Mouse (Mus musculus) limb, embryonic 12.5 days (tissue): Measurements from ENCODE around the gene Tmem88b. TPM values are rescaled to one million over a fixed set of nuclear protein-coding genes. Genes with fewer than 3 reads are reported as not detected.

Experiments
- ATAC-seq: fragments of 200-750 bp; cut with Nextera tagmentation; 2 replicates; pipeline ENCODE4 v1.8.0; 2017; ENCODE audit warnings: low read depth, moderate TSS enrichment; ENCODE audit not compliant: insufficient number of reproducible peaks, insufficient read depth, low FRiP score, low TSS enrichment
- H3K27ac ChIP-seq: fragments of 300-500 bp; sonication (generic); 2 replicates; pipeline ENCODE4 v1.5.1; 2016; ENCODE audit warnings: mild to moderate bottlenecking, moderate library complexity
- H3K27me3 ChIP-seq: fragments of 300-500 bp; sonication (generic); 2 replicates; pipeline ENCODE4 v1.6.1; 2016; ENCODE audit warnings: mild to moderate bottlenecking, moderate library complexity
- H3K36me3 ChIP-seq: fragments of 300-500 bp; sonication (generic); 2 replicates; pipeline ENCODE4 v1.6.1; 2016; ENCODE audit warnings: mild to moderate bottlenecking, moderate library complexity
- H3K4me1 ChIP-seq: fragments of 300-500 bp; sonication (generic); replicated peaks from 2 replicates; pipeline ENCODE4 v1.6.1; 2016
- H3K4me2 ChIP-seq: fragments of 300-500 bp; sonication (generic); 2 replicates; pipeline ENCODE4 v1.6.1; 2016; ENCODE audit warnings: mild to moderate bottlenecking, moderate library complexity
- H3K4me3 ChIP-seq: fragments of 300-500 bp; sonication (generic); replicated peaks from 2 replicates; pipeline ENCODE4 v1.5.1; 2016; ENCODE audit warnings: mild to moderate bottlenecking
- H3K9ac ChIP-seq: fragments of 300-500 bp; sonication (generic); replicated peaks from 2 replicates; pipeline ENCODE4 v1.6.1; 2016; ENCODE audit warnings: mild to moderate bottlenecking, moderate library complexity
- H3K9me3 ChIP-seq: fragments of 300-500 bp; sonication (generic); 2 replicates; pipeline ENCODE4 v1.6.1; 2016; ENCODE audit warnings: mild to moderate bottlenecking, moderate library complexity
- WGBS: fragments of 180-500 bp; shearing (Covaris S2); methylation state at CpG from one replicate; pipeline ENCODE4 v1.1.7; 2016; 5-methylcytosine and 5-hydroxymethylcytosine counted together
- polyA plus RNA-seq: library from polyadenylated mRNA; unstranded; fragments of >200 nt; fragmentation: Nextera tagmentation; extraction: Ambion mirVana; gene quantifications from 2 replicates; pipeline ENCODE4 v1.2.1, GENCODE M21; 2016

Gene Tmem88b
- polyA plus RNA-seq, 1 experiment from 2014 or later, result 0.50 TPM

DNA sequence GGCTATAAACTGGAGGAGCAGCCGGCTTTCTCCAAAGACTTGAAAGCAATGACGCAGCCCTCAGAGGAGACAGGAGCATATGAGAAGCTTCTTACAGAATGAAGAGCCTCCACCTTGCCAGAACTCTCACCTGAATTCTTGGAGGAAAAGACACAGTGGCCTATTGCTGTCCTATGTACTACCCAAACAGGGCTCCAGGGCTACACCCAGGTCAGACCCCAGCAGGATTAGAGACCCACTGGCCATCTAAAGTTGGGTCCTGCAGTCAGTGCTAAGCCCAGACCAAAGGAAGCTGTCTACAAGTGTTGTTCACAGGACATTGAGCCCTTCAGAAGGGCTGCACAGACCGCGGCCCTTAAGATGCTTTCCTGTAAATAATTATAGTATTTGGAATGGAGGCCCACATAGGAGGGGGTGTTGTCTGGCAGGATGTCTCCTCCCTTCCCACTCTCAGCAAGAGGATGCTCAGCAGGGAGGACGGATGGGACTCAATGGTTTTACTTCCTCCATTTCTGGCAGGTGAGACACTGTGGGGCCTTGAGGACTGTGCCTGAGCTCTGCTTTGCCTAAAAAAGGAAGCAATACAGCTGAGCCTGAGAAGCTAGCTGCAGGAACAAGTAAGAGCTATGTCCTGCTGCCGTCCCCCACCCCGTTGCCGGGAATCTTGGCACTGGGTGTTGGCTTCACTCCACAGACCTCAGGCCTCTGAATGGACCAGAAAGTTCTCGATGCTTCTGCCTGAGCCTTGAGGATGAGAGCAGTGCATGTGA lies 10.5 kb downstream of the Tmem88b start:
- Histone ChIP-seq H3K4me1 (peaks cover 24% of the 10 kb centered on the region), H3K4me2 (peak overlapping the region; percentile 82), H3K9me3 (no peaks in the 10 kb centered on the region), H3K4me3 (0 out of 2 replicates have a peak overlapping the region, but pooled peaks have one; percentile 44), H3K36me3 (no peaks in the 10 kb centered on the region), H3K27ac (no peak overlapping the region), H3K9ac (peak overlapping the region; percentile 52; the same call in 1 of the 2 replicates), H3K27me3 (peaks cover 40% of the 10 kb centered on the region)
- WGBS, result 58% methylated on average over 9 of the region's 9 CpGs
- no peak for ATAC-seq

DNA sequence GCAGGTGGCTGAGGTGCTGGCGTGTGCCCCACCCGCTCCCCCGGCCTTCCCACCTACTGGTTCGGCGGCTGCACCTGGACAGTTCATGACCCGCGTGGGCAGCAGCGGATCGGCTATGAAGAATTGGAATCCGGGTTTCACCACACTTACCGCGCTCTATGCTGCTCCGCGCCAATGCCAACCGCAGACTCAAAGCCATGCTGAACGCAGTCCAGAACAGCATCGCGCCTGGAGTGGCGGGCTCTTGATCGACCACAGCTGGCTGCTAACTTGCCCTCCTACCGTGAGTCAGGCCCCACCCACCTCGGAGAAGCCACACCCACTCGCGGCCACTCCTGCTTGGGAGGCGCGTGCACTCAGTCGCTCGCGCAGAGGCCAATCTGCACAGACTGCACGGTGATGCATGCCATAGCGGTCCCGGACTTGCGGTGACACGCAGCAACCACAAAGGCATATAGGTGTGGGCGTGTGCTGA lies 11.4 kb downstream of the Tmem88b start, which contains the start of gene Vwa1:
Vwa1 (minus strand) TSS at position 419 of the 475 bp plus-strand sequence.
- peaks cover 40% of the 10 kb centered on the region for H3K27me3 ChIP-seq
- peak within 1 kb of the TSS; percentile 44 for H3K4me3 ChIP-seq
- H3K27ac ChIP-seq, result no peak within 1 kb of the TSS
- peak; percentile 80 for ATAC-seq
- peak within 1 kb of the TSS; percentile 52 for H3K9ac ChIP-seq
- no peaks in the 10 kb centered on the region for H3K36me3 ChIP-seq
- WGBS, result 2% methylated on average over 35 of the region's 35 CpGs
- peak within 1 kb of the TSS; percentile 82 for H3K4me2 ChIP-seq
- peaks cover 29% of the 10 kb centered on the region for H3K4me1 ChIP-seq
- no peaks in the 10 kb centered on the region for H3K9me3 ChIP-seq

DNA sequence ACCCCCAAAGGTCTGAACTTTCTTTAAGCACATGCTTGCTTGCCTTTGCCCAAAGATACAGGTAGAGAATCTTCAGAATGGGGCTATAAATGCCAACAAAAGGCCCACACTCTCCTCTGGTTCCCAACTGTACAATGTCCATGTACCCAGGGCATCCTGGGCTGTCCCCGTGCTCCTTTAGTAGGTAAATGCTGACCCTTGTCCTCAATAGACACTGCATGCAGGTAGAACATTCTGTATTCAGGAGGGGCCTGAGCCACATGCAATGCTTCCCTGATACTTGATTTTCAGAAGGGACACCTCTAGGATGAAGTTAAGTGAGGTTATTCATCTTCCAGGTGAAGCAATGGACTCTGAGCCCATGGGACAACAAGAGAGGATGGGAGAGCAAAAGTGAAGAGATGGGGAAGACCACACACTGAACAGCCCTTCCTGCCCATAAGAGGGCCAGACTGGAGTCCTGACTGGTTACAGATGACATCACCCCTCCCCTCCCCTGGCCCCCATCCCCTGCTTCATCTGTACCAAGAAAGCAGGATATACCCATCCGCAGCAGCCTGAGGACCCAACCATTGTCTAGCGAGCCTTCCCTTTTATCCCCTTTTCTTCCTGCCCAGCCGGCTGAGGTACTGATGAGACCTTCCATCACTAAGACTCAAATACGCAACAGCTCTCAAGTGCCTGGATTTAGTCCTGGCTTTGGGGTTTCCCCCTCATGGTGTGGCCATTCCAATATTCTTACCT lies 12.2 kb downstream of the Tmem88b start:
- no peak for ATAC-seq
- H3K36me3 ChIP-seq, result no peaks in the 10 kb centered on the region
- H3K4me3 ChIP-seq, result peak overlapping the region; percentile 44
- no peak overlapping the region for H3K27ac ChIP-seq
- peaks cover 40% of the 10 kb centered on the region for H3K27me3 ChIP-seq
- H3K4me2 ChIP-seq, result peak overlapping the region; percentile 82
- peak overlapping the region; percentile 52; the same call in 1 of the 2 replicates for H3K9ac ChIP-seq
- WGBS, result 43% methylated on average over 5 of the region's 5 CpGs
- H3K4me1 ChIP-seq, result peaks cover 29% of the 10 kb centered on the region
- no peaks in the 10 kb centered on the region for H3K9me3 ChIP-seq

DNA sequence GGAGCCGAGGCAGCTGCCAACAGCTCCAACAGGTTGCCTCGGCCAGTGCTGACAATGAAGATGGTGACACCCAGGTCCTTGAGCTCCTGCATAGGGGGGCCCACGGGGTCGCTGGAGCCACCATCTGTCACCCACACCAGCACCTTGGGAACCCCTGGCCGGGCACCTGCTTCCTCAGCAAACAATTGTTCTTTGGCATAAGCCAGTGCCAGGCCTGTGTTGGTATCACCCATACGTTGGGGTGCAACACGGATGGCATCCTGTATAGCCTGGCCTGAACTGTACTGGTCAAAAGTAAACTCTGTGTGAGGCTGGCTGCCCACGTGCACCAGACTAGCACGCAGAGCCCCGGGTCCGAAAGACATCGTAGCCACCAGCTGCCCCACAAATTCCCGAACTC lies 12.9 kb downstream of the Tmem88b start:
- H3K27me3 ChIP-seq, result peaks cover 40% of the 10 kb centered on the region

DNA sequence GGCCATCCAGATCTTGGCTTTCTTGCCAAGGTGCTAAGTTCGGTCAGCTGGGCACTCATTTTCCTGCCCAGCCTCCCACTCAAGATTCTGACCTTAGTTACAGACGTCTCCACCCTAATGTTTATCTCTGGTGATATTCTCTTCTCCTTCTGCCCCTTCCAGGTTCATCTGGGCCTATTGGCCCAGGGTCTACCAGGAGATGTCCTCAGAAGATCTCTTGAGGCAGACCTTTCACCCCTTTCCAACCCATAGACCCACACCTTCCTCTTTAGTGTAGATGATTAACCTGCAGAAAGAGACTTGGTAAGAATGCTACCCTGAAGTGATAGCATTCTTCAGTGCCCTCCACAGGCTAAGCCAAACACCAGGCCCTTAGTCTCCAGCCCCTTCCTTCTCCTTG lies 14.0 kb downstream of the Tmem88b start:
- WGBS, result 75% methylated on average over 2 of the region's 2 CpGs
- no peaks in the 10 kb centered on the region for H3K36me3 ChIP-seq
- H3K9me3 ChIP-seq, result no peaks in the 10 kb centered on the region
- peaks cover 40% of the 10 kb centered on the region for H3K27me3 ChIP-seq
- H3K4me2 ChIP-seq, result no peak overlapping the region
- no peak overlapping the region for H3K27ac ChIP-seq
- no peak overlapping the region for H3K4me3 ChIP-seq
- ATAC-seq, result no peak
- no peak overlapping the region for H3K9ac ChIP-seq
- H3K4me1 ChIP-seq, result peaks cover 29% of the 10 kb centered on the region

More for the DNA sequence above, 12.9 kb downstream of the Tmem88b start:
- Histone ChIP-seq H3K9me3 (no peaks in the 10 kb centered on the region), H3K9ac (no peak overlapping the region), H3K4me2 (no peak overlapping the region), H3K27ac (no peak overlapping the region), H3K36me3 (no peaks in the 10 kb centered on the region), H3K4me1 (peaks cover 29% of the 10 kb centered on the region), H3K4me3 (no peak overlapping the region)
- 86% methylated on average over 13 of the region's 13 CpGs for WGBS
- ATAC-seq, result no peak

DNA sequence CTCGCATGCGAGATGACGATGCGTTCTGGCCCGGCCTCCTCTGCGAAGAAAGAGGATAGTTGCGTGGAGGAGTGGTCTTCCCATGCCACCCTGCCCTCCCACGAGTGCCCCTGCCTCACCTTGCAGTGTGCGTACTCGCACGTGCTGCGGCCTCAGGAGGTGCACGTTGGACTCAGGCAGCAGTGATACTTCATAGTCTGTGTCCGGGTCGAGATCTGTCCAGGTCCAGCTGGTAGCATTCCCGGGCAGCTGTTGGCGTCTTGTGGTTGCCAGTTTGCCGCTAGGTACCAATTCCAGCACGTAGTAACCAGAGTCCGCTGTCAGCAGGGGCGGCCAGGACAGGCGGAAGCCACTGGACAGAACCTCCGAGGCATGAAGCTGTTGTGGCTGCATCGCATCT lies 15.0 kb downstream of the Tmem88b start:
- Histone ChIP-seq H3K4me2 (peak overlapping the region; percentile 80), H3K4me3 (peak overlapping the region; percentile 58), H3K36me3 (no peaks in the 10 kb centered on the region), H3K27me3 (peaks cover 38% of the 10 kb centered on the region), H3K27ac (no peak overlapping the region), H3K9ac (peak overlapping the region; percentile 75), H3K4me1 (peaks cover 29% of the 10 kb centered on the region), H3K9me3 (no peaks in the 10 kb centered on the region)
- 0 out of 2 replicates have a peak, but pooled peaks have one; percentile 9 for ATAC-seq
- 46% methylated on average over 24 of the region's 24 CpGs for WGBS

- WGBS, result 1% methylated on average over 39 of the region's 39 CpGs
- peaks cover 32% of the 10 kb centered on the region for H3K27me3 ChIP-seq
- H3K4me2 ChIP-seq, result peak overlapping the region; percentile 80
- ATAC-seq, result peak; percentile 83
- H3K4me1 ChIP-seq, result peaks cover 27% of the 10 kb centered on the region
- H3K9ac ChIP-seq, result peak overlapping the region; percentile 75
- H3K9me3 ChIP-seq, result no peaks in the 10 kb centered on the region
- H3K27ac ChIP-seq, result peak overlapping the region; percentile 80
- H3K4me3 ChIP-seq, result peak overlapping the region; percentile 58
- H3K36me3 ChIP-seq, result no peaks in the 10 kb centered on the region
Measured at GRCm38 (mm10) chr4:155769880-155770512, 15.7 kb downstream of the Tmem88b start.

GRCm38 (mm10) chr4:155769496-155769879 lies 16.2 kb downstream of the Tmem88b start:
- H3K27me3 ChIP-seq, result peaks cover 30% of the 10 kb centered on the region
- peak overlapping the region; percentile 75 for H3K9ac ChIP-seq
- no peak for ATAC-seq
- WGBS, result 67% methylated on average over 5 of the region's 5 CpGs
- H3K4me1 ChIP-seq, result peaks cover 22% of the 10 kb centered on the region
- H3K9me3 ChIP-seq, result no peaks in the 10 kb centered on the region
- no peaks in the 10 kb centered on the region for H3K36me3 ChIP-seq
- peak overlapping the region; percentile 80; the same call in 1 of the 2 replicates for H3K27ac ChIP-seq
- peak overlapping the region; percentile 58 for H3K4me3 ChIP-seq
- peak overlapping the region; percentile 80 for H3K4me2 ChIP-seq

DNA sequence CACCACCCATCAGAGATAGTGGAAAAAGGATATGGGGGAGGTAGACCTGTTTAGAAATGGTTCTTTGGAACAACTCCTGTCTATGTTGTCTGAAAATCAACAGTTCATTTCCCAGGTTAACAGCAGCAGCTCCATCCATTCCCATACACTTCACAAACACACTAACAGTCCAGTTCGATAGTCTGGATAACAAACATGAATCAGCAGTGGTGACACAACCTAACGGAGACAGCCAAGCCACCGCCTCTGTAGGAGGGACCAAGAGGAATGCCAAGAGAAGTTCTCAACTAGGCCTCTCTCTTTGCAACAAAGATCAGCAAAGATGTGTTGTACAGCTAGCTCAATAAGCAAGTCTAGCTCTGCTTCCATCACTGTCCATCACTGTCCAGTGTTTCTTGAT lies 23.3 kb downstream of the Tmem88b start:
- H3K9ac ChIP-seq, result no peak overlapping the region

GRCm38 (mm10) chr4:155761356-155762099 lies 24.1 kb downstream of the Tmem88b start:
- peak overlapping the region; percentile 82 for H3K9ac ChIP-seq
- WGBS, result 3% methylated on average over 28 of the region's 28 CpGs
- H3K36me3 ChIP-seq, result peaks cover 16% of the 10 kb centered on the region
- no peaks in the 10 kb centered on the region for H3K27me3 ChIP-seq
- peak overlapping the region; percentile 89 for H3K4me3 ChIP-seq
- H3K4me2 ChIP-seq, result peak overlapping the region; percentile 97
- ATAC-seq, result peak; percentile 12; the same call in 1 of the 2 replicates
- no peaks in the 10 kb centered on the region for H3K9me3 ChIP-seq
- H3K4me1 ChIP-seq, result peaks cover 27% of the 10 kb centered on the region
- peak overlapping the region; percentile 64 for H3K27ac ChIP-seq

More for the DNA sequence above, 23.3 kb downstream of the Tmem88b start:
- no peak for ATAC-seq
- Histone ChIP-seq H3K4me2 (0 out of 2 replicates have a peak overlapping the region, but pooled peaks have one; percentile 97), H3K27ac (no peak overlapping the region), H3K36me3 (peaks cover 8% of the 10 kb centered on the region), H3K9me3 (no peaks in the 10 kb centered on the region), H3K27me3 (no peaks in the 10 kb centered on the region), H3K4me1 (peaks cover 27% of the 10 kb centered on the region), H3K4me3 (no peak overlapping the region)
- WGBS, result 90% methylated on average over 3 of the region's 3 CpGs
